In genomic region chr8:118410341-118410970, GRCm38 (mm10) we compare ENCODE assay signal across 28 mouse cellular contexts.
DNase-seq lines count a peak whose midpoint lies in the region; ATAC-seq lines count a peak whose summit lies in the region.
"Had no signal": no experiment of that assay in that cellular context is flagged by ENCODE, and none has a peak within 500 bp of the region (broad histone marks: within the 10 kb centered on the region; RNA-seq: fewer than 3 reads in every experiment).

No protein-coding gene starts in this region.

- H3K9ac ChIP-seq in hindbrain, embryonic 13.5 days: no peak overlapping the region
- H3K9ac ChIP-seq in hindbrain, embryonic 11.5 days (ENCODE audit: low read depth, low read length): no peak overlapping the region
- H3K9ac ChIP-seq in midbrain, embryonic 15.5 days: no peak overlapping the region
- H3K9ac ChIP-seq in midbrain, embryonic 14.5 days (replicated peaks; ENCODE audit: low read length): no peak overlapping the region
- H3K9ac ChIP-seq in kidney, embryonic 15.5 days: no peak overlapping the region
- H3K9ac ChIP-seq: embryonic facial prominence, embryonic 15.5 days; forebrain, embryonic 12.5 days; forebrain, postnatal 0 days; liver, embryonic 12.5 days; liver, postnatal 0 days; stomach, embryonic 15.5 days had no signal

- H3K4me3 ChIP-seq in hindbrain, embryonic 13.5 days: no peak overlapping the region
- H3K4me3 ChIP-seq in hindbrain, embryonic 11.5 days (ENCODE audit: low read depth, low read length): no peak overlapping the region
- no peak overlapping the region for H3K4me3 ChIP-seq in midbrain, embryonic 15.5 days
- H3K4me3 ChIP-seq in midbrain, embryonic 14.5 days (replicated peaks; ENCODE audit: low read depth, low read length): no peak overlapping the region
- no peak overlapping the region for H3K4me3 ChIP-seq in kidney, embryonic 15.5 days (replicated peaks)
- H3K4me3 ChIP-seq: embryonic facial prominence, embryonic 10.5 days; embryonic facial prominence, embryonic 15.5 days; forebrain, embryonic 12.5 days; hindbrain, embryonic 10.5 days; layer of hippocampus, adult 2 months; liver, embryonic 12.5 days; stomach, embryonic 15.5 days had no signal

- ATAC-seq in hindbrain, embryonic 13.5 days (ENCODE audit: low FRiP score): no peak
- no peak for ATAC-seq in hindbrain, embryonic 11.5 days (ENCODE audit: low FRiP score)
- ATAC-seq in midbrain, embryonic 15.5 days (replicated peaks): no peak
- ATAC-seq in midbrain, embryonic 14.5 days (ENCODE audit: low FRiP score, low TSS enrichment): no peak
- ATAC-seq in kidney, embryonic 15.5 days (replicated peaks; ENCODE audit: low FRiP score): no peak
- ATAC-seq: forebrain, postnatal 0 days; intestine, postnatal 0 days; liver, embryonic 12.5 days; liver, postnatal 0 days had no signal

- H3K36me3 ChIP-seq in hindbrain, embryonic 13.5 days: no peaks in the 10 kb centered on the region
- no peaks in the 10 kb centered on the region for H3K36me3 ChIP-seq in hindbrain, embryonic 11.5 days (ENCODE audit: control insufficient read depth, insufficient read depth, low read length)
- no peaks in the 10 kb centered on the region for H3K36me3 ChIP-seq in midbrain, embryonic 15.5 days (replicated peaks)
- no peaks in the 10 kb centered on the region for H3K36me3 ChIP-seq in midbrain, embryonic 14.5 days (ENCODE audit: control insufficient read depth, insufficient read depth, low read length)
- H3K36me3 ChIP-seq in kidney, embryonic 15.5 days: no peaks in the 10 kb centered on the region
- H3K36me3 ChIP-seq: embryonic facial prominence, embryonic 10.5 days; embryonic facial prominence, embryonic 15.5 days; forebrain, embryonic 12.5 days; hindbrain, embryonic 10.5 days; liver, embryonic 12.5 days; stomach, embryonic 15.5 days had no signal

- H3K27ac ChIP-seq in hindbrain, embryonic 13.5 days: 0 out of 2 replicates have a peak overlapping the region, but pooled peaks have one; percentile 18
- H3K27ac ChIP-seq in hindbrain, embryonic 11.5 days (ENCODE audit: low read depth, low read length): no peak overlapping the region
- H3K27ac ChIP-seq in midbrain, embryonic 15.5 days: 0 out of 2 replicates have a peak overlapping the region, but pooled peaks have one; percentile 4
- H3K27ac ChIP-seq in midbrain, embryonic 14.5 days (replicated peaks; ENCODE audit: low read depth, low read length): no peak overlapping the region
- H3K27ac ChIP-seq in kidney, embryonic 15.5 days: 0 out of 2 replicates have a peak overlapping the region, but pooled peaks have one; percentile 37
- H3K27ac ChIP-seq: embryonic facial prominence, embryonic 10.5 days; embryonic facial prominence, embryonic 15.5 days; forebrain, embryonic 12.5 days; hindbrain, embryonic 10.5 days; layer of hippocampus, adult 2 months; liver, embryonic 12.5 days; stomach, embryonic 15.5 days had no signal

- no peaks in the 10 kb centered on the region; the same call in 1 of the 2 replicates for H3K9me3 ChIP-seq in hindbrain, embryonic 13.5 days
- no peaks in the 10 kb centered on the region for H3K9me3 ChIP-seq in hindbrain, embryonic 11.5 days (ENCODE audit: control insufficient read depth, low read length)
- H3K9me3 ChIP-seq in midbrain, embryonic 15.5 days: no peaks in the 10 kb centered on the region
- H3K9me3 ChIP-seq in midbrain, embryonic 14.5 days (ENCODE audit: control insufficient read depth, low read length): peaks cover 6% of the 10 kb centered on the region; the same call in 1 of the 2 replicates
- no peaks in the 10 kb centered on the region for H3K9me3 ChIP-seq in kidney, embryonic 15.5 days (replicated peaks)
- H3K9me3 ChIP-seq: embryonic facial prominence, embryonic 10.5 days; embryonic facial prominence, embryonic 15.5 days; hindbrain, embryonic 10.5 days; liver, embryonic 12.5 days; stomach, embryonic 15.5 days had no signal

- no peak for DNase-seq in hindbrain, embryonic 11.5 days (ENCODE audit: low spot score)
- DNase-seq in midbrain, embryonic 14.5 days: no peak
- DNase-seq in layer of hippocampus, postnatal 25 days (ENCODE audit: extremely low spot score in 1 of 2, low spot score in 1 of 2): no peak
- no peak for DNase-seq in cerebellum, adult 18-20 months
- DNase-seq: adrenal gland, postnatal 25 days; cerebellum, adult 2 months; cerebellum, postnatal 14 days; forebrain, postnatal 0 days; heart, postnatal 14 days; layer of hippocampus, postnatal 36 days; left cerebral cortex, postnatal 4 days; liver, postnatal 0 days; lung, postnatal 36 days; retina, postnatal 1 day; right cerebral cortex, postnatal 14 days; thymus, postnatal 25 days had no signal

- H3K27me3 ChIP-seq in hindbrain, embryonic 13.5 days: no peaks in the 10 kb centered on the region
- H3K27me3 ChIP-seq in hindbrain, embryonic 11.5 days (ENCODE audit: control insufficient read depth, insufficient read depth, low read length): no peaks in the 10 kb centered on the region
- H3K27me3 ChIP-seq in midbrain, embryonic 15.5 days (replicated peaks): no peaks in the 10 kb centered on the region
- H3K27me3 ChIP-seq in midbrain, embryonic 14.5 days (ENCODE audit: control insufficient read depth, insufficient read depth, low read length): no peaks in the 10 kb centered on the region
- H3K27me3 ChIP-seq in kidney, embryonic 15.5 days: no peaks in the 10 kb centered on the region
- H3K27me3 ChIP-seq: embryonic facial prominence, embryonic 15.5 days; forebrain, embryonic 12.5 days; liver, embryonic 12.5 days; stomach, embryonic 15.5 days had no signal

- 0 out of 2 replicates have a peak, but pooled peaks cover 1% of the 10 kb centered on the region for H3K4me1 ChIP-seq in hindbrain, embryonic 13.5 days (replicated peaks)
- no peaks in the 10 kb centered on the region for H3K4me1 ChIP-seq in hindbrain, embryonic 11.5 days (replicated peaks; ENCODE audit: control insufficient read depth, insufficient read depth, low read length)
- 0 out of 2 replicates have a peak, but pooled peaks cover 3% of the 10 kb centered on the region for H3K4me1 ChIP-seq in midbrain, embryonic 15.5 days
- H3K4me1 ChIP-seq in midbrain, embryonic 14.5 days (ENCODE audit: control insufficient read depth, insufficient read depth, low read length): no peaks in the 10 kb centered on the region
- H3K4me1 ChIP-seq in kidney, embryonic 15.5 days: 0 out of 2 replicates have a peak, but pooled peaks cover 8% of the 10 kb centered on the region
- H3K4me1 ChIP-seq: embryonic facial prominence, embryonic 10.5 days; embryonic facial prominence, embryonic 15.5 days; hindbrain, embryonic 10.5 days; liver, embryonic 12.5 days; stomach, embryonic 15.5 days had no signal

- H3K4me2 ChIP-seq in hindbrain, embryonic 13.5 days: no peak overlapping the region
- H3K4me2 ChIP-seq in hindbrain, embryonic 11.5 days (replicated peaks; ENCODE audit: low read depth, low read length): no peak overlapping the region
- H3K4me2 ChIP-seq in midbrain, embryonic 15.5 days: no peak overlapping the region
- no peak overlapping the region for H3K4me2 ChIP-seq in midbrain, embryonic 14.5 days (ENCODE audit: low read length)
- H3K4me2 ChIP-seq in kidney, embryonic 15.5 days: no peak overlapping the region
- H3K4me2 ChIP-seq: embryonic facial prominence, embryonic 15.5 days; forebrain, embryonic 12.5 days; liver, embryonic 12.5 days; midbrain, embryonic 11.5 days; stomach, embryonic 15.5 days had no signal

- 76% methylated on average over 4 of the region's 4 CpGs for WGBS in hindbrain, embryonic 13.5 days
- 87% methylated on average over 4 of the region's 4 CpGs for WGBS in hindbrain, embryonic 11.5 days
- 57% methylated on average over 4 of the region's 4 CpGs for WGBS in midbrain, embryonic 15.5 days
- WGBS in midbrain, embryonic 14.5 days: 65% methylated on average over 4 of the region's 4 CpGs
- WGBS in kidney, embryonic 15.5 days: 63% methylated on average over 4 of the region's 4 CpGs

Comparison
In these comparisons a context has a peak if more than half of its experiments do, and no peak if none do; other contexts are left out.
1. H3K27ac ChIP-seq: peak in hindbrain, embryonic 13.5 days (single experiment), midbrain, embryonic 15.5 days (single experiment) and kidney, embryonic 15.5 days (single experiment); none in hindbrain, embryonic 11.5 days (single experiment) and midbrain, embryonic 14.5 days (single experiment).